Mouse (Mus musculus) small intestine, adult 2 months (tissue): ENCODE data around the gene Rhbg.

ENCODE experiments used
- CTCF ChIP-seq: fragments of 200-500 bp; IDR thresholded peaks from 2 replicates; pipeline ENCODE4 v1.5.1; 2012; ENCODE audit warnings: low read depth, mild to moderate bottlenecking, control low read depth, inconsistent platforms, low read length, moderate library complexity, mixed read lengths; ENCODE audit not compliant: insufficient replicate concordance, insufficient read length; ENCODE audit errors: extremely low read depth
- POLR2A ChIP-seq: fragments of 200-500 bp; IDR thresholded peaks from 2 replicates; pipeline ENCODE4 v1.6.1; 2012; ENCODE audit warnings: low read depth, mild to moderate bottlenecking, control low read depth, inconsistent platforms, low read length, moderate library complexity

- TF ChIP-seq POLR2A (no peak), CTCF (no peak)
Observed at GRCm38 (mm10) chr3:88203456-88203855, 51.1 kb downstream of the Rhbg start.
